Mouse (Mus musculus): Measurements from ENCODE around the gene Tsfm.

DNA sequence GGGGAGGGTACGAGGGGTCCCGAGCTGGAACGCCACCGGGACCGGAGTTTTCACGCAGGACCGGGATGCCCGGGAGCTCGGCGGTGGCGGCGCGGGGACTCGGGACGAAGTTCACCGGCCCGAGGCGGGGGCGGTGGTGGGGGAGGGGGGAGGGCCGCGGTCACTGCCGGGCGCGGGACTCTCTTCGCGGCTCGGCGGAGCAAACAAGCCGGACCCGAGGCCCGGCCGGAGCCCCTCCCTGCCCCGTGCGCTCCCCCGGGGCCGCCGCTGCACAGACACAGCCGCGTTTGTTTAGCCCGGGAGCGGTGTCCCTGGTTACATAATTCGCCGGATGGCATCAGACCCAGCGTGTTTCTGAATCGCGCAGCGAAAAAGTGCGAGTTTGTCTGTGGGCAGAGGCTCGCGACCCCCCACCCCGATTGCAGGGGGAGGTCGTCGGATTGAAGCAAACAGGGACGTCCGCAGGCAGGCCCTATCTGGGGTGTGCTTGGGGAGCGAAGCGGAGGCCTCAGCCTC is 50.9 kb downstream of the Tsfm start:
- no peak for TF ChIP-seq CTCF (IDR thresholded peaks at IDR 0.05; ENCODE audit: low read depth)
- TF ChIP-seq EP300 (IDR thresholded peaks at IDR 0.05; ENCODE audit: low read depth): no peak
